Mouse (Mus musculus) gastrocnemius, postnatal 25 days (tissue): ENCODE results near the gene Adk. TPM values are rescaled to one million over a fixed set of nuclear protein-coding genes. Genes with fewer than 3 reads are reported as not detected.
A peak's percentile ranks its signal among the peaks of the same experiment; 100 is the strongest.

ENCODE experiments used
- DNase-seq: peaks from one replicate; pipeline ENCODE4 v3.0.0; 2022
- total RNA-seq, 2 experiments: library from RNA; stranded (reverse); gene quantifications; 1 replicate in 1 of 2; 2 replicates in 1 of 2; pipeline ENCODE4 v1.2.3; 2021

Adk gene
- total RNA-seq, 2 experiments from 2014 or later = 96.4 to 109 TPM

DNA sequence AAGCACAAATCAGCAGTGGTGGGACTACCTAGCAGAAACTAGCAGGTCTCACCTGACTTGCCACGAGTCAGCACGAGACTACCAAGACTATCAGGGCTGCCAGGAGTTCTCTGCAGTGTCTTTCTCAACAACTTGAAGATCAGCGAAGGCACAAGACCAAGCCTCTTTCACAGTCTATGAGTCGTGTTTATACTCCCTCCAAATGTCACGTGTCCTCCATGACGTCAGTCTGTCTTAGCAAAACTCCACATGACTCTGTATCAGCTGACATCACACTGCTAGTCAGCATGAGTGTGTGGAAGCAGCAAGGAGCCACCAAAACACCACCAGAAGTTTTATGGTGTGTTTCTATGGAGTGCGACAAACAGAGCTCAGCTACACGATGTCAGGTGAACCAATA lies 215.9 kb downstream of the Adk start:
- no peak for DNase-seq

- no peak for DNase-seq
These were observed 219.1 kb downstream of the Adk start for GRCm38 (mm10) chr14:21271472-21271871.

DNA sequence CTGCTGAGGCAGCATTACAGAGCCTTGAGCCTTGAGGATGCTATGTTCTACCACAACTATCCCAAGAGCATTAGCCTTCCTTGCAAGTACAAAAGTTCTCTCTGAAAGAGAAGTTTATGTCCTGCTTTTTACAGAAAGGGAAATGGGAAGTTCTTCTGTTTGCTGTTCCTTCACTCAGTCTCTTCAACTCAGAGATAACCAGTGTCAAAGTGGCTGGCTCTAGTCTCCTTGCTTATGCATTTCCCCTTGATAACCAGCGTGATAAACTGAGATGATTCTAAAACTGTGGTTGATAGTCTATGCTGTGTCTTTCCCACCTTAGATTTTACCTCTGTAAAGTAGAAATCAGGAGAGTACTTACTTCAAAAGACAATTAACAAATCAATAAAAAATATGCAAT lies 223.4 kb downstream of the Adk start:
- DNase-seq = no peak

DNA sequence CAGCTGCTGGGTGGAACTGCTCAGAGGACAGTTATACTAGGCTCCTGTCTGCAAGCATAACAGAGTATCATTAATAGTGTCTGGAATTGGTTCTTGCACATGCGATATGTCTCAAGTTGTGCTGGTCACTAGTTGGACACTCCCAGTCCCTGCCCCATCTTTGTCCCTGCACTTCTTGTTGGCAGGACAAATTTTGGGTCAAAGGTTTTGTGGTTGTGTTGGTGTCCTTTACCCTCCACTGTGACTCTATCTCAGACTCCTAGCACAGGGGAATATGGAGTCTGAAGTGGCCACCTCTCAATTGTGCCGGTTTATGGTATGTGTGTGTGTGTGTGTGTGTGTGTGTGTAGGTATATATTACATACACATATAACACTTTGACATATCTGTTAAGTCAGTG lies 225.9 kb downstream of the Adk start:
- DNase-seq = no peak

- DNase-seq = no peak
These were observed 226.6 kb downstream of the Adk start for GRCm38 (mm10) chr14:21278907-21279535.

GRCm38 (mm10) chr14:21280451-21280850 lies 228.1 kb downstream of the Adk start:
- no peak for DNase-seq

DNA sequence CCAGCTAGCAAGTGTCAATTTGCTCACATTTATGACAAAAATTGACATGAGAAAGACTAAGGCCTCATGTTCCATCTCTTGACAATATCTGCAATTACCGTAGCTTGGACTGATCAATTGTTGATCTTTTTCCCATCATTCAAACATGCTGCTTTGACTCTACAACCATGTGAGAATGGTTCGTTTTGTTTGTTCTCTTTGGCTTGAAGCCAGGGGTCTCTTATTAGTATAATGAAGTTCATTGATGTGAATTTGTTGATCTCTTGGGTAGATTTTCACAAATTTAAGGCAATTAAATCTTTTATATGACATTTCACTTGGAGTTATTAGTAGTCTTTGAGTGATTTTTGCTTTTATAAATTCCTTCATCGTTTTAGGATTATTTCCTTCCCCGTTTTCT lies 229.1 kb downstream of the Adk start:
- no peak for DNase-seq

DNA sequence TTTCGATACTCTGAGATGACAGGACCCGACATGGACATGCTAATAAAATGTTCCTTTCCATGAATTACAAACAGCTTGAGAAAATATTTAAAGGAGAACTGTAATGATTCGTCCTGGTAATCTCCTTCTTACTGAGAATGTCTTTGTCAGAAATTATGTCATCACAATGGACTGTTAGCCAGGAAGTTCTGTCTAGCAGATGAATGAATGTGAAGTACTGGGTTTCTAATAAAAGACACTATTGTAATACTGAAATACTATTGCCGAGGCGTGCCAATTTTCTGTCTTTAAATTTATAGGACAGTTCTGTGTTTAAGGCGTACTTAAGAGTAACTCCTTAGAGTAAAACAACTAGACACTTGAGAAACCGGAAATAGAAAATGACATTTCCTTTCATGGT lies 231.7 kb downstream of the Adk start:
- DNase-seq = no peak

DNA sequence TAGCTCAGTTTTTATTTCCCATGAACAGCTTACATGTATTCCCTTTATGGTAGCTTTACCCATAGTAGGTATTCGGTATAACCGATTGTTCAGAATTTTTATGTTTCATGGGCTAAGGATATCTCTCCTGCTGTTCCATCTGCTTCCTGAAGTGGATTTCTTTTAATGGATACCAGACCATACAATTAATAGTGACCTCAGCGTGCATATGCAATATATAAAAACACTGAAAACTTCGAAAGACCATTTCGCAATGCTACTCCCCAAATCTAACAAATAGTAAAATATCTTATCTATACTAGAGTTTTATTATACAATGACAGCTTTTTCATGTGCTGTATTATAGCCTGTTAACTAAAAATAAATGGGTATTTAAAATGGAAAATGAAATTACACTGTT lies 232.5 kb downstream of the Adk start:
- DNase-seq = no peak

DNA sequence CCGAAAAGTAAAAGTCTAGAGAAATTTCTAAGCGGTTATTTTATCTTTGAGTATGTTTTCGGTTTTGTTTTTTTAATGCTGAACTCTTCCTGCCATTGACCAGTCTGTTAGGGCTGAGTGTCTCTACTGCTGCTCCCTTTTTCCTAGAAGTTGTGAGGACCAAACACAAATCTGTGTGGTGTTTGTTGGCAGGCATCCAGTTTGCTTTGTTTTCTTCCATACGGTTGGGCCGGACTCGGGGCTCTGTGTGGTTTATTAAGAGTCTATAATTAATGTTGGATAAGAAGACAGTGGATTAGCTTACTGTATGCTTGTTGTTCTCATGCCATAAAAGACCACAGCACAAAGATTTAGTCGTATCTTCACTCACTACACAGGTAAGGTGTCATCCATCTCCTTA lies 233.9 kb downstream of the Adk start:
- DNase-seq = no peak

- DNase-seq = no peak
These were observed 235.5 kb downstream of the Adk start for GRCm38 (mm10) chr14:21287726-21288442.

DNA sequence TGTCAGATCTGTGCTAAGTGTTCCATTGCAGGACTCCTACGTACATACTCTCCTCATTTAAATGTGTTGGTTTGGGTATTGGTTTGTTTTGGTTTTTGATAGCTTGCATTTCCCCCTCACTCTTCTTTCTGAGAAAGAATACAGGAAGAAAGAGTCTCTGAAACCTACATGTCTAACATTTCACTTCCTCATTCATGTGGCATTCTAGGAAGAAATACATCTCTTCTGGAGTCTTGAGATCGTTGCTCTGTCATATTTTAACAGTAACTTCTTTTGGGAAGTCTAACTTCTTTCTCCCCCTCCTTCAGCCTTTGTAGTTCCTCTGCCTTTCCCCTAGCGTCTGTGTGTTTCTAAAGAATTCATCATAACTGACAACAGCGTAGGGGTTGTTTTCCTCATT lies 247.4 kb downstream of the Adk start:
- no peak for DNase-seq

DNA sequence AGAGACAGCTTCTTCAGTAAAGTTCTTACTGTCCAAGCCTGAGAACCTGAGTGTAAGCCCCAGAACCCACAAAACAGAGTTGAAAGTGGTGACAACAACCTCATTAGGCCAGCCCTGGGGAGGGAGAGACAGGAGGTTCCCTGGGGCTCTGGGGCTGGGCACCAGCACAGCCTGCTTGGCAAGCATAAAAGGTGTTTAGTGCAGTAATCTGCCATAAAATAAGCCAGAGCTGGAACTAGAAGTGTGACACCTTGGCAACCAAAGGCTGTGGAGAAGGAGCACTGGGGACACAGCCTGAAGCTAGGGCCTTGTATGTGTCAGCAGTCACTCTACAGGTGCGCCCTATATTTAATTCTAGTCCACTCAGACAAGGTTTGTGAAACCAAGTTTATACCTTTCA lies 252.4 kb downstream of the Adk start:
- DNase-seq = peak; percentile 45

GRCm38 (mm10) chr14:21308349-21308936 lies 256.1 kb downstream of the Adk start:
- DNase-seq = no peak

DNA sequence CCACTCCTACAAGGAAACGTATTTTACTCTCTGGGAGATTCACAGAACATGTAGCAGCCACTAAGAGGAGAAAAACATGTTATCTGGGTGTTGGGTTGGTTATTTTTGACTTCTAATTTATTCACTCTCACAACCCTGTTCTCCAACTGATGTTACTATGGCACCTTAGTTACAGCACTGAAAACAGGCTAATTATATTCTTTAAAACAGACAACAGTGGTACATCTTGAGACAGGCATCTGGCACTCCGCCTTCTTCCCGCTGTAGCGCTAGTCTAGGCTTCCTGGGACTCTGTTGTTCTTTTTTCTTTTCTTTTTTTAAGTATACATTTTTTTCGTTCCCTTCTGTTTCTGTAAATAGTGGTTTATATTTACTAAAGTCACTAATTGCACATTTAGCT lies 258.2 kb downstream of the Adk start:
- DNase-seq = no peak

DNA sequence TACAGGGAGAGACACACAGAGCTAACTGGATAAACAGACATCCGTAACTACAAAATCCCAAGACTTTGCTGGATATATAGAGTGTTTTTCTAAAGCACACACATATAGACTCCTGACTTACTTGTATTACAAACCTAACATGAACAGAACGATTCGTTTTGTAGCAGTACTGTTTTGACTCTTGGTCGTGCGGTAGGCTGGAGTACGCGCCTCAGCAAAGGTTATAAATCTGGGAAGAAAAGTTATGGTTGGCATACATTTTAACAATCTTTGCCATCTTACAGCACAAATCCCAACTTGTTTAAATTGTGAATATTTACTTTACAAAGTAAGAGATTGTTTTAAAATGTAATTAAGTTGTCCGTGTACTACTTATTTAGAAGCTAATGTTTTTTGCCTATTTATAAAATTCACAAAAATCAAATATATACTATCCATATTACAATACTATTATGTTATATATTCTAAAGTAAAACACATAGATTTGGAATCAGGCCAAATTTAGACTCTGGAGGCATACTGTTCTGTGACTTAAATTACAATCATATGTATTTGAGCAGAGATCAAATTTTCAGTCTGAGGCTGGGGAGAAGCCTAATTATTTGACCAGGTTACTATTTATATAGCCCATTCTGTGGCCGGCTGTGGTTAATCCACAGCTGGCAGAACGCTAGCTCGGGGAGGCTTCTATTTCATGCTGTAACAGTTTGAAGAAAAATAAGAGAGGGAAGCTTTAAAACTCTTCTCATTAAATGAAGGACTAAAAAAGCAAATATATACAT lies 261.4 kb downstream of the Adk start:
- DNase-seq = no peak

GRCm38 (mm10) chr14:21314466-21314865 lies 262.1 kb downstream of the Adk start:
- no peak for DNase-seq

GRCm38 (mm10) chr14:21334826-21335225 lies 282.5 kb downstream of the Adk start:
- DNase-seq = no peak

DNA sequence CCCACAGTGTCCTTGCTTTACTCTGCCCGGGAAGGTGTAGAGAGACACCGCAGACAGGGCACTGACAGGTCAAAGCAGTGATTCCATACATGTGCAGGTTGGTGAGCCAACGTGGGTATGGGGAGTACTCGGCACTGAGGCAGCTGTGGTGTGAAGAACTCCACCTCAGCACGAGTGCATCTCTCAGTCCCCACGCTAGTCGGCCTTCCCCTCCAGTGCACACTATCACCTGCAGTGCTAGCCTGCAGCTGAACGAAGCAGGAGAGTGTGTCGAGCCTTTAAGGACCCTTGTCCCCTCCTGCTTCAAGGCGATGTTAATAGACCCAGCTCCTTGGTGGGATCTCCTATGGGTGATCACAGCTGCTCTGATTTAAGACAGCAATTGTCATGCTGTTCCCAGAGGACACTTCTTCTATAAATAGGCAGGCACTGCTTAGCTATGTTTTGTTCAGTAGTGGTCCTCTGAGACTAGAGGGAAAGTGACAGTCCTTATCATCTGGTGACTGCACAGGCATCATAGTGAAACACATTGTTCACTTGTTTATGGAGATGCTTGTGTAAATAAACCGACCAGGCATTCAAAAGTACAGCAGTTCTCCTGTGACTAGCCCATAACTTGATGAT lies 283.4 kb downstream of the Adk start:
- no peak for DNase-seq

DNA sequence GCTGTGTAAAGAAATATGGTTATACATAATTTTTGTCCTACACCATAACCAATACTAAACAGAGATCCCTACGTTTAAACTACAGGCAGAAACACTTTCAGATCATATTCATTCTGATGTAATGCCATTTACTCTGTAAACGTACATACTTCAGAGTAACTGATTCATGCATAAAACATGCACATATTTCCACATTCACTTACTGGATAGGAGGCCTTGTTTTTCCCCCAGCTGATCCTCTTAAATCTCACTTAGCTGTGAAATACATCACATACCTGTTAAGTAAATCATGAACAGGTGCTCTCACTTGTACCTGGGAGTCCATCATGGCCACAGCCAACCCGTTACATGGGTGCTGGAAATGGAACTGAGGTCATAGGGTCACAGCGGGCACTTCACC lies 285.6 kb downstream of the Adk start:
- DNase-seq = no peak

DNA sequence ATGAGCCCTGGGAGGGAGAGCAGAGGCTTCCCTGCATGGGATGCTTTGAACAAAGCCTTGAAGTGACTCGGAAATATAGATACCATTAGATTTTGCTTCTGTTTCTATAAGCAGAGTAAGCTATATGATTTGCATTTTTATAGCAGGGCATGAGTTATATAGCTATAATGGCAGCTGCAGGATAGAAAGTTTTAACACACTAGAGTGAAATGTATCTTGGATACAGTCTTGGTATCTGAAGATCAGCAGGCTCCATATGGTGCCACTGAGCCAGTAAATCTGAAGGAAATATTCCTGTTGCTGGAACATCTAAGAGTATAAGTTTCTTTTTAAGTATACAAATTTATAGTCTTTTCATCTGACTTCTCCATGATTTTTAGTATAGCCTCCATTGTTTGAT lies 288.8 kb downstream of the Adk start:
- DNase-seq = no peak

DNA sequence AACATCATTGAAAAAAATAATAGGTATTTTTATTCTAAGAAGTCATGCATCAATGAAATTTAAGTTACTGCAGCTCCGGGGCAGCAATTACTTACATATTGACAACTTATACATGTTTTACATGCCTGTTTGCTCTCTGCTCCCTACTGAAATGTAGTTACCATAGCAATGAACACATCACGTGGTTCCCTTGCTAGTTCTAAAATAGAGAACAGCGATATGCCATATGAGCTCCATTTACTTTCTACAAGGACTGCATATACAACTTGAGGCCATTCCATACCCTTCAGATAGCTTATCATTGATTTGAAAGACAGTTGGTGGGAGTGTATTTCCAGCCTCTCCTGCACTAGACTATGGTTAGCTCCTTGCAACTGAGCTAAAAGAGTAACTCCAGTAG lies 290.6 kb downstream of the Adk start:
- DNase-seq = no peak

DNA sequence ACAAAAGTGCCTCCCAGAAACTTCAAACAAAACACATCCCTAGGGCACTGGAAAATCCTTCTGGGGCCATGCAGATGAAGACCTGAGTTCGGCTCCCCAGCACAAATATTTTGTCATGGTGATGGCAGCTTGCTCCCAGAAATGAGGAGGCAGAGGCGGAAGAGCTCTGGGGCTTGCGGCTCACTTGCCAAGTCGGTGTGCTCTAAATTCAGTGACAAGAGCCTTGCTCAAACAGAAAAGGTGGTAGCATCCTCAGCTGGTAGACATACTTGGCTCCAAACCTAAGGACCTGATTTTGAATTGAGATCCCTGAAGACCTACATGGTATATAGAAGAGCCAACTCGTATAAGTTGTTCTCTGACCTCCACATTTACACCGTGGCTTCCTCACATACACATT lies 292.5 kb downstream of the Adk start:
- DNase-seq = no peak
